Mouse (Mus musculus) forebrain, embryonic 11.5 days (tissue): ENCODE measurements around the gene Ier2. TPM values are rescaled to one million over a fixed set of nuclear protein-coding genes. Genes with fewer than 3 reads are reported as not detected.
A peak's percentile ranks its signal among the peaks of the same experiment; 100 is the strongest.

ENCODE experiments used
- ATAC-seq: fragments of 200-750 bp; cut with Nextera tagmentation; replicated peaks from 2 replicates; pipeline ENCODE4 v1.8.0; 2017; ENCODE audit warnings: moderate TSS enrichment; ENCODE audit not compliant: low FRiP score
- DNase-seq: peaks from one replicate; pipeline ENCODE4 v3.0.0-alpha.2; 2017; ENCODE audit warnings: low spot score
- H3K27ac ChIP-seq: fragments of 300-500 bp; sonication (generic); 2 replicates; pipeline ENCODE4 v1.5.1; 2014; ENCODE audit warnings: low read depth, low read length
- H3K27me3 ChIP-seq: fragments of 300-500 bp; sonication (generic); 2 replicates; pipeline ENCODE4 v1.6.1; 2014; ENCODE audit warnings: mild to moderate bottlenecking, low read length, mixed read lengths; ENCODE audit not compliant: control insufficient read depth, insufficient read depth
- H3K36me3 ChIP-seq: fragments of 300-500 bp; sonication (generic); 2 replicates; pipeline ENCODE4 v1.6.1; 2014; ENCODE audit warnings: mild to moderate bottlenecking, low read length, moderate library complexity, mixed read lengths; ENCODE audit not compliant: control insufficient read depth, insufficient read depth
- H3K4me1 ChIP-seq: fragments of 300-500 bp; sonication (generic); replicated peaks from 2 replicates; pipeline ENCODE4 v1.6.1; 2014; ENCODE audit warnings: low read length, mixed read lengths; ENCODE audit not compliant: control insufficient read depth, insufficient read depth
- H3K4me2 ChIP-seq: fragments of 300-500 bp; sonication (generic); 2 replicates; pipeline ENCODE4 v1.6.1; 2014; ENCODE audit warnings: low read depth, mild to moderate bottlenecking, low read length, moderate library complexity, mixed read lengths; ENCODE audit not compliant: severe bottlenecking
- H3K4me3 ChIP-seq: fragments of 300-500 bp; sonication (generic); 2 replicates; pipeline ENCODE4 v1.5.1; 2014; ENCODE audit warnings: low read depth, low read length
- H3K9ac ChIP-seq: fragments of 300-500 bp; sonication (generic); 2 replicates; pipeline ENCODE4 v1.6.1; 2014; ENCODE audit warnings: low read length
- H3K9me3 ChIP-seq: fragments of 300-500 bp; sonication (generic); 2 replicates; pipeline ENCODE4 v1.6.1; 2016; ENCODE audit warnings: low read length, mixed read lengths; ENCODE audit not compliant: control insufficient read depth
- WGBS: fragments of 180-500 bp; shearing (Covaris S2); extraction: QIAGEN DNeasy Blood & Tissue Kit; methylation state at CpG from one replicate; pipeline ENCODE4 v1.1.7; 2014; 5-methylcytosine and 5-hydroxymethylcytosine counted together
- polyA plus RNA-seq: library from polyadenylated mRNA; unstranded; fragments of >200 nt; fragmentation: Nextera tagmentation; extraction: Ambion mirVana; gene quantifications from 2 replicates; pipeline ENCODE4 v1.2.1, GENCODE M21; 2014

Ier2 gene
- polyA plus RNA-seq, 1 experiment from 2014 or later = 68.7 TPM

- Histone ChIP-seq H3K27me3 (peaks cover 47% of the 10 kb centered on the region), H3K36me3 (no peaks in the 10 kb centered on the region; the same call in 1 of the 2 replicates), H3K27ac (no peak overlapping the region), H3K4me3 (no peak overlapping the region), H3K9me3 (no peaks in the 10 kb centered on the region), H3K9ac (no peak overlapping the region), H3K4me1 (peaks cover 6% of the 10 kb centered on the region; the same call in 1 of the 2 replicates), H3K4me2 (no peak overlapping the region)
- DNase-seq (no peak), ATAC-seq (no peak)
- WGBS = 76% methylated on average over 5 of the region's 5 CpGs
These were observed 37.9 kb upstream of the Ier2 start for GRCm38 (mm10) chr8:84700526-84700925.

GRCm38 (mm10) chr8:84699861-84700322, 37.2 kb upstream of the Ier2 start:
- Histone ChIP-seq H3K36me3 (peaks cover 3% of the 10 kb centered on the region; the same call in 1 of the 2 replicates), H3K9ac (no peak overlapping the region), H3K4me2 (no peak overlapping the region), H3K4me3 (no peak overlapping the region), H3K4me1 (peaks cover 3% of the 10 kb centered on the region; the same call in 1 of the 2 replicates), H3K27me3 (peaks cover 40% of the 10 kb centered on the region), H3K27ac (no peak overlapping the region), H3K9me3 (no peaks in the 10 kb centered on the region)
- no peak for ATAC-seq
- 71% methylated on average over 7 of the region's 7 CpGs for WGBS
- DNase-seq = peak; percentile 83

GRCm38 (mm10) chr8:84698929-84699401, 36.3 kb upstream of the Ier2 start:
- DNase-seq (no peak), ATAC-seq (no peak)
- H3K9me3 ChIP-seq = no peaks in the 10 kb centered on the region
- H3K27me3 ChIP-seq = peaks cover 31% of the 10 kb centered on the region
- H3K36me3 ChIP-seq = peaks cover 3% of the 10 kb centered on the region; the same call in 1 of the 2 replicates
- no peak overlapping the region for H3K27ac ChIP-seq
- no peak overlapping the region for H3K4me3 ChIP-seq
- peaks cover 3% of the 10 kb centered on the region; the same call in 1 of the 2 replicates for H3K4me1 ChIP-seq
- no peak overlapping the region for H3K9ac ChIP-seq
- WGBS = 92% methylated on average over 9 of the region's 9 CpGs
- no peak overlapping the region for H3K4me2 ChIP-seq

- no peak for DNase-seq
- Histone ChIP-seq H3K27me3 (peaks cover 24% of the 10 kb centered on the region), H3K4me3 (no peak overlapping the region), H3K36me3 (peaks cover 3% of the 10 kb centered on the region; the same call in 1 of the 2 replicates), H3K9me3 (no peaks in the 10 kb centered on the region), H3K4me2 (no peak overlapping the region), H3K4me1 (peaks cover 1% of the 10 kb centered on the region; the same call in 1 of the 2 replicates), H3K9ac (no peak overlapping the region), H3K27ac (no peak overlapping the region)
- ATAC-seq = no peak
- WGBS = 89% methylated on average over 5 of the region's 5 CpGs
These were observed 35.6 kb upstream of the Ier2 start for GRCm38 (mm10) chr8:84698288-84698687.

- Histone ChIP-seq H3K9ac (no peak overlapping the region), H3K4me3 (no peak overlapping the region), H3K4me1 (peaks cover 1% of the 10 kb centered on the region; the same call in 1 of the 2 replicates), H3K36me3 (peaks cover 3% of the 10 kb centered on the region; the same call in 1 of the 2 replicates), H3K9me3 (no peaks in the 10 kb centered on the region), H3K4me2 (no peak overlapping the region), H3K27ac (no peak overlapping the region), H3K27me3 (peaks cover 16% of the 10 kb centered on the region)
- WGBS = 85% methylated on average over 14 of the region's 14 CpGs
- ATAC-seq (no peak), DNase-seq (peak; percentile 70)
These were observed 34.8 kb upstream of the Ier2 start for GRCm38 (mm10) chr8:84697166-84698130.

GRCm38 (mm10) chr8:84695140-84695539, 32.5 kb upstream of the Ier2 start:
- Histone ChIP-seq H3K27me3 (no peaks in the 10 kb centered on the region), H3K4me3 (no peak overlapping the region), H3K9me3 (no peaks in the 10 kb centered on the region), H3K36me3 (peaks cover 3% of the 10 kb centered on the region; the same call in 1 of the 2 replicates), H3K9ac (no peak overlapping the region), H3K4me2 (no peak overlapping the region), H3K27ac (no peak overlapping the region), H3K4me1 (peaks cover 3% of the 10 kb centered on the region; the same call in 1 of the 2 replicates)
- no peak for ATAC-seq
- no peak for DNase-seq
- 91% methylated on average over 6 of the region's 6 CpGs for WGBS

- peaks cover 7% of the 10 kb centered on the region; the same call in 1 of the 2 replicates for H3K4me1 ChIP-seq
- no peaks in the 10 kb centered on the region for H3K9me3 ChIP-seq
- DNase-seq (no peak), ATAC-seq (no peak)
- WGBS = 68% methylated on average over 4 of the region's 4 CpGs
- no peak overlapping the region for H3K4me3 ChIP-seq
- no peaks in the 10 kb centered on the region for H3K27me3 ChIP-seq
- no peak overlapping the region for H3K4me2 ChIP-seq
- H3K27ac ChIP-seq = no peak overlapping the region
- H3K36me3 ChIP-seq = peaks cover 3% of the 10 kb centered on the region; the same call in 1 of the 2 replicates
- no peak overlapping the region for H3K9ac ChIP-seq
These were observed 30.7 kb upstream of the Ier2 start for GRCm38 (mm10) chr8:84693332-84693731.

- ATAC-seq = peak; percentile 83
- under 1% methylated on average over 47 of the region's 47 CpGs for WGBS
- no peaks in the 10 kb centered on the region for H3K27me3 ChIP-seq
- peak overlapping the region; percentile 68 for H3K9ac ChIP-seq
- H3K4me2 ChIP-seq = peak overlapping the region; percentile 71
- peak; percentile 86 for DNase-seq
- peak overlapping the region; percentile 76 for H3K4me3 ChIP-seq
- H3K4me1 ChIP-seq = peaks cover 14% of the 10 kb centered on the region
- 0 out of 2 replicates have a peak overlapping the region, but pooled peaks have one; percentile 32 for H3K27ac ChIP-seq
- no peaks in the 10 kb centered on the region for H3K9me3 ChIP-seq
- no peaks in the 10 kb centered on the region for H3K36me3 ChIP-seq
These were observed 26.7 kb upstream of the Ier2 start for GRCm38 (mm10) chr8:84689091-84689915.
